Mouse (Mus musculus) intestine, postnatal 0 days (tissue): ENCODE measurements around the gene Rabep2. TPM values are rescaled to one million over a fixed set of nuclear protein-coding genes. Genes with fewer than 3 reads are reported as not detected.
A peak's percentile ranks its signal among the peaks of the same experiment; 100 is the strongest.

Experiments used
- ATAC-seq: fragments of 200-750 bp; cut with Nextera tagmentation; 2 replicates; pipeline ENCODE4 v1.8.0; 2017; ENCODE audit warnings: mild to moderate bottlenecking, moderate TSS enrichment, moderate library complexity
- H3K27ac ChIP-seq: fragments of 300-500 bp; sonication (generic); 2 replicates; pipeline ENCODE4 v1.5.1; 2014; ENCODE audit warnings: mild to moderate bottlenecking, low read depth, low read length, moderate library complexity
- H3K27me3 ChIP-seq: fragments of 300-500 bp; sonication (generic); replicated peaks from 2 replicates; pipeline ENCODE4 v1.6.1; 2014; ENCODE audit warnings: low read length, mixed read lengths; ENCODE audit not compliant: control insufficient read depth, insufficient read depth
- H3K36me3 ChIP-seq: fragments of 300-500 bp; sonication (generic); 2 replicates; pipeline ENCODE4 v1.6.1; 2014; ENCODE audit warnings: mild to moderate bottlenecking, moderate library complexity; ENCODE audit not compliant: control insufficient read depth, insufficient read depth
- H3K4me1 ChIP-seq: fragments of 300-500 bp; sonication (generic); replicated peaks from 2 replicates; pipeline ENCODE4 v1.6.1; 2014; ENCODE audit warnings: antibody characterized with exemption, low read length, mixed read lengths; ENCODE audit not compliant: control insufficient read depth, insufficient read depth
- H3K4me2 ChIP-seq: fragments of 300-500 bp; sonication (generic); replicated peaks from 2 replicates; pipeline ENCODE4 v1.6.1; 2014; ENCODE audit warnings: low read depth, mild to moderate bottlenecking, moderate library complexity
- H3K4me3 ChIP-seq: fragments of 300-500 bp; sonication (generic); 2 replicates; pipeline ENCODE4 v1.5.1; 2014; ENCODE audit warnings: low read depth, low read length
- H3K9ac ChIP-seq: fragments of 300-500 bp; sonication (generic); 2 replicates; pipeline ENCODE4 v1.6.1; 2014; ENCODE audit warnings: mild to moderate bottlenecking, low read depth, low read length
- H3K9me3 ChIP-seq: fragments of 300-500 bp; sonication (generic); 2 replicates; pipeline ENCODE4 v1.6.1; 2016; ENCODE audit warnings: mixed run types; ENCODE audit not compliant: control insufficient read depth
- CTCF ChIP-seq: sonication (generic); IDR thresholded peaks from 2 replicates; pipeline ENCODE4 v1.5.1; 2016; ENCODE audit warnings: low read depth, mild to moderate bottlenecking, control low read depth, antibody characterized with exemption, moderate library complexity
- WGBS: fragments of 180-500 bp; shearing (Covaris S2); extraction: QIAGEN DNeasy Blood & Tissue Kit; methylation state at CpG from one replicate; pipeline ENCODE4 v1.1.7; 2014; 5-methylcytosine and 5-hydroxymethylcytosine counted together
- polyA plus RNA-seq: library from polyadenylated mRNA; unstranded; fragments of >200 nt; fragmentation: Nextera tagmentation; extraction: Ambion mirVana; gene quantifications from 2 replicates; pipeline ENCODE4 v1.2.1, GENCODE M21; 2015

The Rabep2 gene
- polyA plus RNA-seq, 1 experiment from 2014 or later = 15.1 TPM

DNA sequence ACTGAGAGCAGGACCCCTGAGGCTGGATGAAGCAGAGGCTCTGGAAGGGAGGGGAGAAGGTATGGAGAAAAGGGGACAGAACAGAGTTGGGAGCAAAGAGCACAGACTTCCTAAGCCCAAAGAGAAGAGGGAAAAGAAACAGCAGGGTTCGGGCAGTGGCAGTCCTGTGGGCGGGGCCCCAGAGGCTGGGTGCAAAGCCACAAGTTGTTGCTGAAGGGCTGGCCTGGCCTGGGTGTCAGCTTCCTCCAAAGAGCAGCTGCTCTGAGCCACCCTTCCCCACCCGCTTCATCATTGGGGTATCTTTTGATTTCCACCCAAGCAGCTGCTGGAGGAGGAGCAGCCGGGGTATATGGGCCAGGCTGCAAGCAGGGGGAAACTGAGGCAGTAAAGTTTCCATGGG lies 35.6 kb downstream of the Rabep2 start:
- Histone ChIP-seq H3K27ac (no peak overlapping the region), H3K4me1 (no peaks in the 10 kb centered on the region), H3K9me3 (no peaks in the 10 kb centered on the region), H3K4me2 (no peak overlapping the region), H3K9ac (no peak overlapping the region), H3K27me3 (no peaks in the 10 kb centered on the region), H3K36me3 (peaks cover 27% of the 10 kb centered on the region), H3K4me3 (no peak overlapping the region)
- no peak for ATAC-seq
- WGBS = 64% methylated on average over 4 of the region's 4 CpGs
- no peak for TF ChIP-seq CTCF

DNA sequence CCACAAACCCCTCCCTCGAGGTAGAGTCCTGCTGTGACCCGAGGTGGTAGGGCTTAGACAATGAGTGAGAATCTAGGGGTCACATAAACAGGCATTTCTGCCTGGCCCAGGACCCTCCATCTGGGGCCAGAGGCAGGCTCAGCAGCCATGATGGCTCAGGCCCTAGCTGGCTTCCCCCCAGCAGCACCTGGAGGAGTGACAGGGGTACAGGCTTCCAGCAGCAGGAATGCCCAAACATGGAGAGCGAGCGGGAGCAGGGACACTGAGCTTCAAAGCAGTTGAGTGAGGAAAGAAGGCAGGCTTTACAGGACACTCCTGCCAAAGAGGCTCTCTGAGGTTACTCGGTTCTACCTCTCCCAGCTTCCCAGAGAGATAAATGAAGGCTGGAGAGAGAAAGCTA lies 36.3 kb downstream of the Rabep2 start:
- no peaks in the 10 kb centered on the region for H3K27me3 ChIP-seq
- H3K36me3 ChIP-seq = peaks cover 33% of the 10 kb centered on the region
- TF ChIP-seq CTCF = no peak
- H3K4me1 ChIP-seq = no peaks in the 10 kb centered on the region
- WGBS = 42% methylated on average over 5 of the region's 5 CpGs
- H3K9me3 ChIP-seq = no peaks in the 10 kb centered on the region
- H3K4me2 ChIP-seq = no peak overlapping the region
- H3K27ac ChIP-seq = no peak overlapping the region
- H3K9ac ChIP-seq = no peak overlapping the region
- H3K4me3 ChIP-seq = no peak overlapping the region
- ATAC-seq = no peak

DNA sequence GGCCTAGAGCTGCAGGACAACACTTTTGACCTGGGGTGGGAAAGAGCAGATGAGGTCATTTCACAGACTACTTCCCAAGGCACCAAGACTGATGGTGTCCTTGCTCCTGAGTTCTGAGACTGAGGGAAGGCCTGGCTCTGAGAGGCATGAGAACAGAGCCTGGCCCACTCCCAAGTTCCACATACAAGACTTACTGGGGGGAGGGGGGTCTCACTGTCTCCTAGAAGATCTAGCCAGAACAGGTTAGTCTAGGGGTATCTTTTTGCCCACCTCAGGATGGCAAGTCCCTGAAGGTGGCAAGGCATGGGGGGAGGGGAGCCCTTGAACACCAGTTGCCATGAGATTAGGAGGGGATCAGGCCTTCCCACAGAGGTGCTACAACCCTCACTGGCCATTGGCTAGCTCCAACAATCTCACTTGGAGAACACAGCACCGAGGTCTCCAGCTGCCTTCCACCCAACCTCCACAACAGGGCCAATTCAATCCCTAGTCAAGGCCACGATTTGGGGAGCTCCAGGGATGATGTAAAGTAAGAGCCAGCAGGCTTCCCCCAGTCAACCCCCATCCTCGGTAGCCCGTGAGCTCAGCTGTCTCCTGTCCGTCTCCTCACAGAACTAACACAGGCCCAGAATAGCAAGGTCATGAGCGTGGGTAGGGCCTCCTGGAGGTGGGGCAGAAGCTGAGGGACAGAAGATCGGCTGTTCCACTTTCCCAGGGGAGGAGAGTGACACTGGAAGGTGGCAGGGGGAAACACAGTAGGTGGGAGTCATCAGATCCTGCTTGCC lies 36.9 kb downstream of the Rabep2 start:
- no peak for ATAC-seq
- TF ChIP-seq CTCF = no peak
- H3K27me3 ChIP-seq = no peaks in the 10 kb centered on the region
- WGBS = 28% methylated on average over 7 of the region's 7 CpGs
- no peak overlapping the region for H3K4me3 ChIP-seq
- H3K27ac ChIP-seq = no peak overlapping the region
- no peak overlapping the region for H3K9ac ChIP-seq
- H3K36me3 ChIP-seq = peaks cover 39% of the 10 kb centered on the region
- H3K9me3 ChIP-seq = no peaks in the 10 kb centered on the region
- H3K4me2 ChIP-seq = no peak overlapping the region
- no peaks in the 10 kb centered on the region for H3K4me1 ChIP-seq

- WGBS = 70% methylated on average over 9 of the region's 9 CpGs
- Histone ChIP-seq H3K9me3 (no peaks in the 10 kb centered on the region), H3K9ac (no peak overlapping the region), H3K27me3 (no peaks in the 10 kb centered on the region), H3K36me3 (peaks cover 44% of the 10 kb centered on the region), H3K27ac (no peak overlapping the region), H3K4me1 (no peaks in the 10 kb centered on the region), H3K4me3 (no peak overlapping the region), H3K4me2 (no peak overlapping the region)
- no peak for ATAC-seq
- TF ChIP-seq CTCF = no peak
Observed at GRCm38 (mm10) chr7:126466116-126466515, 37.6 kb downstream of the Rabep2 start.

DNA sequence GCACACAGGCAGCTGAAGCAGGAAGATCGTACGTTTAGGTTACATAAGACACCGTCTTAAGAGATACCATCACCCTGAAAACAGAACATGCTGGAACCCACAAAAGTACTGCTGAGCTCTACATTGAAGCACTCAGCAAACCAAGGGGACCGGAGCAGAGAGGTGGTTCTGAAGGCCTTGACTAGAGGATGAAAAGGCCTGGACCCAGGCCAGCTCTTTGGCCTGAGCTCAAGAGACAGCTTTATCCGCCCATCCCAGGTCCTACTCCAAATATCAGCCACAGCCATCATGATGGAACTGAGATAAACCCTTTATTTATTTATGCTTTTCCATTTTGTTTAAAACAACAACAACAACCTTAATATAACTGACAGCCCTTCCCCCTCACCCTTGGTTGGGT lies 38.1 kb downstream of the Rabep2 start:
- no peak for ATAC-seq
- Histone ChIP-seq H3K36me3 (peaks cover 50% of the 10 kb centered on the region), H3K27ac (no peak overlapping the region), H3K9ac (no peak overlapping the region), H3K4me3 (no peak overlapping the region), H3K27me3 (no peaks in the 10 kb centered on the region), H3K4me1 (no peaks in the 10 kb centered on the region), H3K9me3 (no peaks in the 10 kb centered on the region), H3K4me2 (no peak overlapping the region)
- 71% methylated on average over 5 of the region's 5 CpGs for WGBS
- no peak for TF ChIP-seq CTCF

DNA sequence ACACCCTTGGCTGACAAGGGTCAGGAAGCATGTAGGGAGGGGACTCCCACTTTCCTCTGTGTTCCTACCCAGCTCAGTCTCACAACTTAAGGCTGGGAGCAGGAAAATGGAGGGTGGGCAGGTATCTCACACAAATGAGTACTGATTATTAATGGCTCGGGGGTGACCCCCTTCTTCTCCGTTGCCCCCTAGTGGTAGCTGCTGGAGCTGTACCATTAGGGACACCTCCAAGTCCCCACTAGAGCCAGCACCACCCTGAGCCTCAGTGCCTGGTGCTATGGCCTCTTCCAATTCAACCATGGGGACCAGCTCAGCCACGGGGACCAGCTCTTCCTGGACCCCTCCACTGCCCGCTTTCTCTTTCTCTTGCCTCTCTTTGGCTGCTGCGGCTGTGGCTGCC lies 38.7 kb downstream of the Rabep2 start:
- no peak overlapping the region for H3K4me3 ChIP-seq
- no peak overlapping the region for H3K27ac ChIP-seq
- H3K27me3 ChIP-seq = no peaks in the 10 kb centered on the region
- peak; percentile 66 for TF ChIP-seq CTCF
- no peaks in the 10 kb centered on the region for H3K4me1 ChIP-seq
- no peak overlapping the region for H3K4me2 ChIP-seq
- WGBS = 68% methylated on average over 5 of the region's 5 CpGs
- peaks cover 56% of the 10 kb centered on the region for H3K36me3 ChIP-seq
- H3K9ac ChIP-seq = no peak overlapping the region
- no peaks in the 10 kb centered on the region for H3K9me3 ChIP-seq
- no peak for ATAC-seq
